Mouse (Mus musculus): Measurements from ENCODE around the gene Dgki.

The Dgki gene

DNA sequence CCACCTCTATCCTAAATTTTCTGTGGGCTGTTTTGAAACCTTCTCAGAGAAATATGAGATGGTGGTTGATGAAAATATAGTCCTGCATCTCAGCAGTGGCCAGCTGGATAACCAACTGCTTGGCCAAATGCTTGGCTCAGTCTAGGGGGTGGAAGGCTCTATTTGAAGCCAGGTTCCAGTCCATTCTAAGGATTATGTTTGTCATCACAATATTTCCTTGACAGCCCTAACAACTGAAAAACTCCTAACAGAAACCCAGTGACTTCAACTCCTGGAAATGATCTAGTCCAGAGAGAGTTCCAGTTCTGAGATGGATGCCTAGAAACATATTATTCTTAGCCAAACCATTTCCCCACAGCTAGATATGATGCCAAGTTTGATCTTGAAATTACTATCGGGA is 454.7 kb downstream of the Dgki start:
- no peak for DNase-seq (ENCODE audit: low spot score)

DNA sequence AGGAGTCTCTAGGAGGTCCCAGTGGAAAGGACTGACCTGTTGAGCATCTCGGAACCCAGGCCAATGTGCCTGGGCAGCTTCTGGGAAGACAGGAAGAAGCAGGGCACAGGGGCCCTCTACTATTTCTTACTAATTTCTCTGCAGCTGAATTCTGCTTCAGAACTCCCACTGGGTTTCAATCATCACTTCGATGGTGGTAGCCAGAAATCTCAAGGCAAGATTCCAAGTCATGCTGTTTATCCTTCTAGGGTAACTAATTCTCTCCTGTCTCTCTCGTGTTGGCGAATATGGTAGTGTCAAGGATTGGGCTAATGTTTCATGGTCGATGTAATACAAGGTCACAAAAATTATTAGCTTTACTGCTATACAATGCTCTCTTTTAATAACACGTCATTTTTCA is 455.7 kb downstream of the Dgki start:
- DNase-seq (ENCODE audit: low spot score) = no peak

DNA sequence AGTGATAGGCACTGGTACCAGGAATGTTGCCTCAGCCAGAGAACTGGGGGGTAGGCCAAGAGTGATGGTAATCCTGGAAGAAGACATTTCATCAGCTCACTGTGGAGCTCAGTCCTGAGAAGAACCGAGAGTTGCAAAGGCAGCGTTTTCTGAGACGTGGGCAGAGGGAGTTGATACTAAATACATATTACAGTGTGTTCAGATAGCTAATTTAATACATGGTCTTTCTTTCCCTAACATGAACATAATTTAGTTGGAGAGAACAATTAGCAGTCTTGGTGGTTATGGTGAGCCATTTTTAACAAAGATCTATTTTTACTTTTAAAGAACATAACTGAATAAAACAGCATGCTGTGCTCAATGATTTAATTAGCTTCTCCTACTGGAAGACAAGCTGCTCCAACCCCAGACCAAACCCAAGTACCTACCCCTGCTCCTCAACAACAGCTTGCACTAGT is 456.9 kb downstream of the Dgki start:
- DNase-seq (ENCODE audit: low spot score) = peak; percentile 45

DNA sequence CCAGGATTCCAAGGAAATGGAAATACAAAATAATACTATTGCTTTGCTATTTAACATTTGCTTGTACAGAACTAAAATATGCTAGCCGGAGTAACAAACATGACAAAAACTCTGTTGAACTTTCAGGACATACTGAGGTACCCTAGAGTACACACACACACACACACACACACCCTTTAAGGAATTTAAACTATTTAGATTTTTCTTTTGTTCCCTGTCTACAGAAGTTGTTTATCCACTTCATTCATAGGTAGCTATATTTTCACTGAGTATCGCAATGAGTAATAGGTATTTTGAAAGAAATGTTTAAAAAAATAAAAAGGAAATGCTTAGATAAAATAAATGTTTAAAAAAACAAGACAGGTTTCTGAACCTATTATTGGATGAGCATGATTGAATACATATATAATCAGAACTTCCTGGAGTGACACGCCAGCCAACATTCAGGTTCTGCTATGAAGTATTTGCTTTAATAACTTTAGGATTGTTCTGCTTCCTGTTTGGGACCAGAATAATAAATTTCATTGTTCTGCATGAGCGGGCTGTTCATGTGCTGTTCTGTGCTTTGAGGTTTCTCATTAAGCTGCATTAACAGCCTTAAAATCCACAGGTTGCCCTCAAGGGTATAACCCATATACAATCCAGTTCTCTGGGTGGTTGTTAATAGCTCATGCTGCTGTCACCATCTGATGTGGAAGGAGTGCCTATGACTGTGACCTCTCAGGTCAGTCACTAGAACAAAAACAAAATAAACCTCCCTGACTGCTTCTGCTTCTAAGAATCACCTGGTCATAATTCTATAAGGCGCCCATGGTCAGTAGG is 457.7 kb downstream of the Dgki start:
- no peak for DNase-seq (ENCODE audit: low spot score)

DNA sequence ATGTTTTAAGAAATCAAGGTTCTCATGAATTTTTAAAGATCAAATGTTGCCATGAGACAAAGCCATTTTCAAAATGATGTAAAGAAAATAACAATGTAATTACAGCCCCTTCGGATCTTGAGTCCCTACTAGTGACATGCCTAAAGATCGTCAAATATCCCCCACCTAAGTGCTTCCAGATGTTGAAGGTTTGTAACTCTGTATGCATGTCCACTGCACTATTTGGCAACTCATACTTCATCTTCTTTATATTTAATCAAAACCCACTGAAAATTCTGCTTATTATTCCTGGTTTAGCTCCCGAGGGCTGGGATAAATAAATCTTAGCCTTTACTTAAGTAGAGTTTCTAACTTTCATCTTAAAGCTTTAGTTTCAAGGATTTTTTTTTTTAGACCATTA is 458.3 kb downstream of the Dgki start:
- no peak for DNase-seq (ENCODE audit: low spot score)

DNA sequence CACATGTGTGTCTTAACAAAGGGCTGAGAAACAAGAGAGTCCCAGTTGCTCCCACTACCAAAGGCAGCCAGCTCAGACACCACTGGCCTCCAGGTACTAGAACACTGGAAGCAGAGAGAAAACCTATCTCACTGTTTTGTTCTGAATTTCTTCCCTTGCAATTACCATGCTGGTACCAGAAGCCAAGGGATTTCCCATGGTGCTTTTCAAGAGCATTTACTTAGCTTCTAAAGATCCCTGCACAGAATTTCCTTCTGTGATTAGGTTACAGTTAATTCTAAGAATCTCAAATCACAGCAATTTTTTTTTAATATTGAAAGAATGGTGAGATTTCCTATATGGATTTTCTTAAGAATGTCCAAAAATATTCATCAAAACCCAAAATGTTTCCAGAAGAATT is 458.8 kb downstream of the Dgki start:
- no peak for DNase-seq (ENCODE audit: low spot score)

DNA sequence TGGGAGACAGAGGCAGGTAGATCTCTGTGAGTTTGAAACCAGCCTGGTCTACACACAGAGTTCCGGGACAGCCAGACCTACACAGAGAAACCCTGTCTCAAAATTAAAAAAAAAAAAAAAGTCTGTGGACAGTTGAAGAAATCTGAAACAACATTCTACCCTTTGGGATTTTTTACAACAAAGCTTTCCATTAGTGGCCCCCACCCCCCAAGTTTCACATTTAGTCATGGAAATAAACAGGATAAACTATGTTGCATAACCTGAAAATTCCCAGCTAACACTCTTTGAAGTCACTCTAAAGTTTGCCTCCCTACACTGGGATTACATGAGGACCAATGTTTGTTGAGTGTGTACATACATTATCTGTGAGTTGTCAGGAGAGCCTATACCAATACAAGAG is 461.2 kb downstream of the Dgki start:
- no peak for DNase-seq (ENCODE audit: low spot score)

DNA sequence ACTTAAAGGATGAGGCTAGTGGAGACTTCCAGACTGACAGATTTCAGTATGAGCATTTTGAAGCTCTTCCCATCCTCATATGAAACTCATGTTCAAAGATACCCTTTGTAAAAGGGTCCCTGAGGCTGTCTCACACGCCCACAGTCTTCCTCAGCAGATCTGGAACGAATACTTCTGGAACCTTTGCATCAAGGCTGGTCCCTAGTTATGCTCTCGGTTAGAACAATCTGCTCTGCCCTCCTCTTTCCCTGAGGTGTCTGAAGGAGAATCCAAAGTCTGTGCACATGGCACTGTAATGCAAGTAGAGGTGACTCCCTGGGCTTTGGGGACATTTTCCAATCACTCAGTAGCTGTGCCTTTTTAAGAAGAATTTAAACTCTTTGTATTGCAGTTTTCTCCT is 464.6 kb downstream of the Dgki start:
- DNase-seq (ENCODE audit: low spot score) = no peak

DNA sequence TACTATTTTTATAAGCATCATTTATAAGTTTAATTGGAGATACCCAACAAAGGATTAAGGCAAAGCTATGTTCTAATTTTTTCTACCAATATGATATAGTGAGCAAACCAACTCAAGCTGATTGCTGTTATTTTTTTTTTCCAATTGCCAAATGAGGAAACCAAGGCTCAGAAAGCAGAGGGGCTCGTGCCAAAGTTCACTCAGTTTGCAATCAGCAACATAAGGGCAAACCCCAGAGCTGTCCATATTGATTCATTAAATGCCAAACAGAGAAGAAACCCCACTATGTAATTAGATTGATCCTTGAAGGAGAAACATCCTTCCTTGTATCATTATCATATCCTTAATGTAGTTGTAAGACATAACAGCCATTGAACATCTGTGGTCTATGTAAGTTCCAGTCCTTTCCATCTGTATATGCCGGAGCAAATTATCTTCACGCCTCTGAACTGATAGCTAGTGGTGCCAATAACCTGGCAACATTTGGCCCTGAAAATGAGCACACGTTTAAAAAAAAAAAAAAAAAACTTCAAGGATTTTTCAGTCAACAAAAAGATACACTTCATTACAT is 465.2 kb downstream of the Dgki start:
- no peak for DNase-seq (ENCODE audit: low spot score)

DNA sequence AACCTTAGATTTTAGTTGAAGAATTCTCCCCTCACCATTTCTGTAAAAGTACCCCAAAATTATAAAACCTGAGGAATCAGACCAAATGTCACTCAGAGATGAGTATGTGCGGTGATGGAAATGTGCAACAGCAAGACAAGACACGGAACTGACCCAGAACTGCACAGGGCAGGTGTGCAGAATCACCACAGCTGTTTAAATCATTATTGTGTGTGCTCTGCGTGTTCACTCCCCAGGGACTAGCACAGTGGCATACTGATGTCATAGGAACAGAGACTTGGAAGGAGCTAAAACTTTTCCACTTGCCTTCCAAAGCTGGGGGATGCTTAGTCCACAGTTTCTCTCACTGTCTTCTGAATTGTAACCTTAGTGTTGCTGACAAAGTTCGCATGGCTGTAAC is 467.3 kb downstream of the Dgki start:
- no peak for DNase-seq (ENCODE audit: low spot score)

DNA sequence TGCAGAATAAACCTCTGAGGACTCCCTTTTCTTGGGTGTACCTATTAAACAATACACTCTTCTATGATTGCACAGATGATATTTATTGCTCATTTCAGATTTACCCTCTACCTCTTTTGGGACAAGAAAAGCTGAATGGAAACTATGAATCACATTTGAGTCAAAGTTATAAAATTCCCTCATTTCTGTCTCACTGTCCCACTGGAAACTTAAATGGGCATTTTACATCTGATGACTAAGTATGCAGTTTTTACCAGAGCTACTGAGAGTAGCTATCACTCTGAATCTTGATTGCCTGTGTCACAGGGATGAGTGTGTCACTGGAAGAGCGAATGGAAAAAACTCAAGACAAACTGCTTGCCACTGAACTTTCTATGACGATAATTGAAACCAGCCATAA is 467.8 kb downstream of the Dgki start:
- DNase-seq (ENCODE audit: low spot score) = no peak

DNA sequence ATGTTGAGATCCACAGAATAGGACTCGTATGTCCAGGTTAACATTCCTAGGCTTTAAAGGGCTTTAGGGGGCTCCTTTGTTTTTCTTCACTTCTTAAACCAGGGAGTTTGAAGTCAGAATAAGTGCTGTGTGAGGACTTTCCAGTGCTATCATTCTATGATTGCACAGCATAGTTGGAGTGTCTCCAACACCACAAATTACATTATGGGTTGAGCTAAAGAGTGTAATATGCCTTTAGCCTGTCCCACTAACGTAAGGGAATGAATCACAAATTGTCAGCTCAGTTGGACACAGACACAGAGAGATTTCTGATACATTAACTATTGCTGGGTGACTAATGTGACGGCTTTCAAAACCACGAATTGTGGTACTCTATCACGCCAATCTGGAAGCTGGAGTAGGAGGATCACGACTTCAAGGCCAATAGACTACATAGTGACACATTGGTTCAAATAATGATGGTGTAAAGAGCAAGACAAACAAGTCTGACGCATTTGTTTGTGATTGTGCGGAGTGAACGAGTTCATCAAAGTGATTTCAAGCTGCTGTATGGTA is 469.5 kb downstream of the Dgki start:
- DNase-seq (ENCODE audit: low spot score) = no peak

DNA sequence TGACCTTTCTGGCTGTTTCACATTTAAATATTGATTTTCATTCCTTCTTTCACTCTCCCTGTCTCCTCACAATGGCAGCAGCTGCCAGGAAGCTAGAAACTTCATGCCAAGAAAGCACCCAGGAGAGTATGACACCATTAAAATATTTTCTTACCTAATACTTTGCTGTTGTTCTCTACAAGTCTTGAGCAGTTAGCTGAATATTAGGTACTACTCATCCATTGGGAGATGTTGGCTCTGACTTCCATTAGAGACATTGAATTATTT is 480.3 kb downstream of the Dgki start:
- no peak for DNase-seq (ENCODE audit: low spot score)

DNA sequence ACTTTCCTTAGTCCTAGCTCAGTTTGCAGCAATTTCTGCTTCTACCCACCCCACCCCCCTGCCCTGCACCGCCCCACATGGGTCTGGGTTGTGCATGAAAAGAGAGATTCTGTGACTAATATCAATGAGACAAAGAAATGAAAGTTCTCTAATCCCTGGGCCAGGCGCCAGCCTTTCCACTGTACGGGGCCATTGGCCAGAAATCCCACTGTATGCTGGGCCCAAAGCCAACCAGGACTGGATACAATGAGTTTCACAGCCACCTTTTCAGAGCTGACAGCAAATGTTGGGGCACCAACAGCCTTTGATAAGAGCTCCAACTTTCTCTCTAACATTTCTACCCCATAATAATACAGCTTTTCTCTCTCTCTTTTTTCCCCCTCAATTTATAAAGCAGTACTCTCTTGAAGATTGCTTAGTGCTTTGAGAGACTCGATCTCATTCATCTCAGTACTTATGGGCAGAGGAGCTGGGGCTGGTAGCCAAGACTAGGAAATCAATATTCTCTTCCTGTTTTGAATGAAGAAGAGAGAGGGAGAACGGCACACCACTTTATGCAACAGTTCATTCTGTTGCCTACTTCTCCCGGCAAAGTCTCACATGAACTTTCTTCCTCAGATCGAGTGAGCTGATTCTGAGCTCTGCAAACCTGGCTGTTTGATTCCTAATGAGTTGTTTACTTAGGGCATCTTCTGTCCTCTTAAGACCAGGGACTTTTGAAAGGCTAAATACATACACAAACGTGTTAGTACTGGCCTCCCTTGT is 480.8 kb downstream of the Dgki start:
- peak; percentile 83 for DNase-seq (ENCODE audit: low spot score)

DNA sequence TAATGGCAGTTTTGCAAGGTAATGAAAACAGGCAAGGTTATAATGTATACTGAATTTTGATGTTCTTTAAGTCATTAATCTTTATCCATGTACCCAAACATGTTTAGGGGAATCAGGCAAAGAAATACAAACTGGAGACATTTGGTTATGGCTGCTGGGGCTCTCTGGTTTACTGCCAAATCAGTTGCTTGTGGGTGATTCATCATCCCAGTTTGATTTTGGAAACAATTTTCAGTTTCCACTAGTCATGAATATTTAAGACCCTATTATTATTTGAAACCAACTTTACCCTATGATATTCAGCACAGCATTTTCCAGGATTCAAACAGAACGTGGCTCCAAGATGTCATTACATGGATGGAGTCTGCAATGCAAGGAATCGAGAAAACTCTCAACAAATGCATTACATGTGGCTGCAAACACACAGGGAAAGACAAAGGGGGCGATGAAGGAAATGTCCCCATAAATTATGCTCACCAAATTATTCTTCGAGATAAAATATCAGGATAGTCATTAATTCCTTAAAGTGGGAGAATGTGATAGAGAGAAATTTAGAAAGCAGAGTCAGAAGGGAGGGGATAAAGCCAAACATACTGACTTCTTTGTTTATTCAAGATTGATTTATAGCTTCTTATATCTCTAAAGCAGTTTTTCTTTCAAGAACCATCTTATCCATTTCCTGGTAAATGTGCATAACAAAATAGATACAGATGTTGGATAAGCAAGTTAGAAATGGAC is 481.5 kb downstream of the Dgki start:
- no peak for DNase-seq (ENCODE audit: low spot score)

DNA sequence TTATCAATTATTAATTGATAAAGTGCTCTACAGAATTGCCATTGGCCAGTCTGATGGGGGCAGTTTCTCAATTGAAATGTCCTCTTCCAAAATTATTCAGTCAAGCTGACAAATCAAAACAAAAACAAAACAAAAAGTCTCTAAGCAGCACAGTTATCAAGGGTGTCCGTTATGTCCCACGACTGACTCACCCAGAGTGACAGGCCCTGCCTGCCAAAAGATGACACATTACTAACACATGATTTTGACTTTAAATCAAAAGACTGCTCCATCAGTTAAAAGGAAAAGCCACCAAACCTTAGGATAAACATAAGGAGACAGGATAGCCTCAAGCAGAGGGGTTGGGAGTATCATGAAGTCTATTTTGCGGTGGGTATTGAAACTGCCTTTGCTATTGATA is 483.3 kb downstream of the Dgki start:
- no peak for DNase-seq (ENCODE audit: low spot score)

DNA sequence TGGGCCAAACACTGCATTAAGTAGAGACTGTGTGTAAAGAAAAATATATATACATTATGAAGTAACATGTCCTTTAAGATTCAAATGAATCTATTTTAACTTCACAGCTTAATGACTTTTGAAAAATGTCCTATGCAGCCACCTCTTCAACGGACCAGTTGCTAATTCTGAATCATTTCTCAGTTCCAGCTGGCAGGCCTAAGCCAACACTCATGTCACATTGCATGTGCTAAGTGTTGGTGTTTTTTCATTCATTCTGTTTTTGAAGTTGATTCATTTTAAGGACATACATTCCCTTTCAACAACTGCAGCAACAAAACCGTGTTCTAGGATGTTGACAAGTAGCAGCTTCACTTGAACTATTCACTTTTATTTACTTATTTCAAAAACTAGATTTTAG is 484.0 kb downstream of the Dgki start:
- DNase-seq (ENCODE audit: low spot score) = no peak

DNA sequence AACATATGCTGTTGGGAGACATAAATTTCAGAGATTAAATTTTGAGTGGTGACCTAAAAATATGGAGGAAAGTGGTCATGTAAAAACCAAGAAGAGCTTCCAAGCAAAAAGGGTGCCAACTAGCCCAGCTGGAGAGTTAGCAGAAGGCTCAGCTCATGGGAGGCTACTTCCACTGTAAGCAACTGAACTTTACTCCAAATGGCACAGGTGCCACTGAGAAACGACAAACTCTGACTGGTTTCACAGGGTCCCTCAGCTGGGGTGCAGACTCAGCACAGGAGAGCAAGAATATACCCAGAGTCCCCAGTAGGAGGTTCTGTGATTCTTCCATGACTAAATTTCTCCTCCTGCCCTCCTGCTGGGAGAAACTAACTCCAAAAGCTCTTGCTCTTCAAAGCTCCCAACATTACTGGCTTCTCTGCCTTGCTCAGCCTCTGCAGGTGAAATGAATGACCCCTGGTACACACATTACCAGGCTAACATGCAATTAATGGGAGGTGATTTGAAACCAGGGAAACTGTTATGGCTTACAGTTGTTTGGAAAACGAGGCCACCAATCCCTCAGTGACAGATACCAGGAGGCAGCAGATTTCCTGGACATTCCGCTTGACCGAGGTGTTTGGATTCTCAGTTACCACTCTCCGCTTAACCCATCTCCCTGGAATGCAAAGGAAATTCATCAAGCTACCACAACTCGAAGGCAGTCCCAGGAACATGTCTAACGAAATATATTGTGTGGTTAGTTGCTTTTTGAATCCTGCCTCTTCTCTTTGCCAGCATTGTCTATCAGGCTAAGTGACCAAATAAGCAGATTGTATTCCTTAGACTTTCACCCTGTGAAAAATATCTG is 487.1 kb downstream of the Dgki start:
- no peak for DNase-seq (ENCODE audit: low spot score)

DNA sequence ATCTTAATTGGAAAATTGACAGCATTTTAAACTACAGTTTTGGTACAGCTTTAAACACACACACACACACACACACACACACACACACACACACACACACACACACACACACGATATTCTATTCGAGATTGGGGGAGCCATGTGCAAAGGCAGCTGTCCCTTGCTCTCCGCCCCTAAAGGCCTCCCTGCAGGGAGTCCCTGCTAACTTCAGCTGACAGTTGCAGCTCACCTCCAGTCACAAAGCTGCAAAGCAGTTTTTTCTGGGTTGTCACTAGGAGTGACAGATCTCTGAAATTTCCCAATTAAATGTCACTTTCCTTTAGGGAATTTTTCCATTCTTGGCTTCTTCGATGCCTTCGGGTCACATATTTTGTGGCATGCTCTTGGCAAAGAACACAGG is 489.5 kb downstream of the Dgki start:
- DNase-seq (ENCODE audit: low spot score) = no peak

DNA sequence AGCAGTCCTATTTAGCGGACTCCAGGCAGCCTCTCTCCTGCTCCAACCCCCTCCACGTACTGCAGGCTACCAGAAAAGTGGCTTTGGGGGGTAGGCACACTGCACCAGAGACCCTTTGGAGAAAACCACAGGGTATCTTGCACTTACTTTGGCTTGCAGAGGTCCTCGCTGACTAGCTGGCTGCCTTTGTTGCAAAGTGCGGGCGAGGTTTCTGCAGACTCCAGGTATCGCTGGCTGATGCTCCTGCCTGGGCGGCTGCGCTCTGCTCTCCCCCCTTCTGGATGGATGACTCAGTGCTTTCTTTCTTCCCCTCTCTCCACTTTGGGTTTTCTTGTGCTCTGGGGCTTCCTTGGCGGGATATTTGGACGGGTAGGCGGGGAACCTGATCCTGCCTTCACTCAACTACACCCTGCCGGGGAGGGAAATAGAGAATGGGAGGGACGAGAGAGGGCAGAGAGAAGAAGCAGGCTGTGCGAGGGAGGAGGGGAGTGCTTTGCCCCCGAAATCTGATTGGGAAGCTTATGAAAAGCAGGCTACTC is 490.2 kb downstream of the Dgki start, which contains the start of gene Ptn:
TSS of gene Ptn (minus strand) at position 474 of the 539 bp plus-strand sequence.
- DNase-seq (ENCODE audit: low spot score) = peak; percentile 72

DNA sequence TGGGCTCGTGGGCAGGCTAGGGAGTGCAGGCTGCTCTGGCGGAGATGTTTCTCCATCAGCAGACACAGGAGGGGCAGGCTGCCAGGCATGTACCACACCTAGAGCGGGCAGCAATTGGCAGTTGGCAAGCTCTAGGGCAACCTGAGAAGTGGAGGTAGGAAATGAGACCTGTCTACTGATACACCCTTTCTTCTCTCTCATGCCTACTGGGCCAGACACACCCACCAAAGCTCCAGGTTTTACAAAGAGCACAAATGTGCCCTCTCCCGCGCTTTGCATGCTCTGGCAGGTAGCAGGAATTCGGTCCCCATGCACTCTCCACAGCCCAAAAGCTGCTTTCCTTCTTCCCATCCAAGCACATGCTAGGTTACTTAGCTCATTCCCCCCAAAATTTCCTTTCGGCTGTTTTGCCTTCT is 490.7 kb downstream of the Dgki start:
- DNase-seq (ENCODE audit: low spot score) = no peak

All from left cerebral cortex, adult 11 months (tissue).